Comparison of ENCODE assay signal across 11 mouse cellular contexts in the genomic region with DNA sequence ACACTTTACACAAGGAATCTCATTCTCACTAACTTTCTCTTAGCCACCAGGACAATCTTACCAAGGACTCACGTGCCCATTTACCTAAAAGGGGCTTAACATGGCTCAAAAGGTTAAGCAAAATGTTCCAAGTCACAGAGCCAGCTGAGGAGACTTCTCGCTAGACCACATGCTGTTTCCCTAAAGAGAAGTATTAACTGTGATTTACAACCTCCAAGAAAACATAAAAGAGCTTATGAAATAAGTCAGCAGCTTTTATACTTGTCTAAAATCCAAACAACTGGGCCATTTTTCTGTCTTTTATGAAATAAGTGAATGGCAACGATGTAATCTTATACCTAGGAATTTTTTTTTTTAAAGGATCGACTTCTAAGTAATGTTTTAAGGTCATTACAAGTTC.
DNase-seq lines count a peak whose midpoint lies in the region; ATAC-seq and TF ChIP-seq lines count a peak whose summit lies in the region.
"Had no signal": no experiment of that assay in that cellular context is flagged by ENCODE, and none has a peak within 500 bp of the region (broad histone marks: within the 10 kb centered on the region; RNA-seq: fewer than 3 reads in every experiment).

No protein-coding gene starts in this region.

- WGBS in embryonic facial prominence, embryonic 12.5 days: 9% methylated on average over 4 of the region's 4 CpGs
- WGBS in hindbrain, embryonic 10.5 days: 27% methylated on average over 4 of the region's 4 CpGs
- 19% methylated on average over 4 of the region's 4 CpGs for WGBS in midbrain, embryonic 13.5 days
- WGBS in liver, postnatal 0 days (ENCODE audit: insufficient replicate concordance): 41% methylated on average over 4 of the region's 4 CpGs

- in situ Hi-C loops in ES-E14 (cut with MboI; ENCODE audit: low sequenced_read_pairs in 2 of 2, unreplicated experiment in 2 of 2): no loop called here

- no peak overlapping the region for H3K9ac ChIP-seq in ES-E14 (ENCODE audit: insufficient read depth, low read depth, low read length, poor library complexity, severe bottlenecking)
- H3K9ac ChIP-seq in embryonic facial prominence, embryonic 12.5 days: no peak overlapping the region
- H3K9ac ChIP-seq in midbrain, embryonic 13.5 days (replicated peaks): no peak overlapping the region
- H3K9ac ChIP-seq in liver, postnatal 0 days (replicated peaks): no peak overlapping the region
- H3K9ac ChIP-seq: liver, embryonic 12.5 days; stomach, embryonic 15.5 days had no signal

- no peaks in the 10 kb centered on the region for H3K27me3 ChIP-seq in embryonic facial prominence, embryonic 12.5 days
- no peaks in the 10 kb centered on the region for H3K27me3 ChIP-seq in hindbrain, embryonic 10.5 days (ENCODE audit: insufficient read depth, poor library complexity, severe bottlenecking)
- no peaks in the 10 kb centered on the region for H3K27me3 ChIP-seq in midbrain, embryonic 13.5 days
- H3K27me3 ChIP-seq in liver, postnatal 0 days (ENCODE audit: insufficient read depth, low read length): no peaks in the 10 kb centered on the region
- H3K27me3 ChIP-seq: liver, embryonic 12.5 days; stomach, embryonic 15.5 days had no signal

- 0 out of 4 replicates have a peak overlapping the region, but pooled peaks of 1 of the 2 experiments have one; percentile 6 for H3K4me3 ChIP-seq in ES-E14 (ENCODE audit: insufficient read depth in 1 of 2, low read depth in 1 of 2, low read length in 2 of 2, poor library complexity in 1 of 2, severe bottlenecking in 1 of 2)
- no peak overlapping the region for H3K4me3 ChIP-seq in embryonic facial prominence, embryonic 12.5 days
- H3K4me3 ChIP-seq in hindbrain, embryonic 10.5 days: no peak overlapping the region
- no peak overlapping the region for H3K4me3 ChIP-seq in midbrain, embryonic 13.5 days (replicated peaks)
- H3K4me3 ChIP-seq in liver, postnatal 0 days (ENCODE audit: low read depth, low read length): no peak overlapping the region
- H3K4me3 ChIP-seq: liver, embryonic 12.5 days; stomach, embryonic 15.5 days had no signal

- TF ChIP-seq EP300 in liver, postnatal 0 days (IDR thresholded peaks at IDR 0.05; ENCODE audit: low read depth): no peak

- H3K4me2 ChIP-seq in embryonic facial prominence, embryonic 12.5 days (replicated peaks): no peak overlapping the region
- 0 out of 2 replicates have a peak overlapping the region, but pooled peaks have one; percentile 23 for H3K4me2 ChIP-seq in midbrain, embryonic 13.5 days (replicated peaks)
- no peak overlapping the region for H3K4me2 ChIP-seq in liver, postnatal 0 days (ENCODE audit: low read depth, low read length)
- H3K4me2 ChIP-seq: liver, embryonic 12.5 days; stomach, embryonic 15.5 days had no signal

- peaks cover 5% of the 10 kb centered on the region; the same call in 1 of the 2 replicates for H3K36me3 ChIP-seq in ES-E14 (ENCODE audit: control insufficient read depth, insufficient read depth, low read length, poor library complexity, severe bottlenecking)
- H3K36me3 ChIP-seq in embryonic facial prominence, embryonic 12.5 days: no peaks in the 10 kb centered on the region
- no peaks in the 10 kb centered on the region for H3K36me3 ChIP-seq in hindbrain, embryonic 10.5 days
- no peaks in the 10 kb centered on the region for H3K36me3 ChIP-seq in midbrain, embryonic 13.5 days
- H3K36me3 ChIP-seq in liver, postnatal 0 days (replicated peaks; ENCODE audit: insufficient read depth, low read length): no peaks in the 10 kb centered on the region
- H3K36me3 ChIP-seq: liver, embryonic 12.5 days; stomach, embryonic 15.5 days had no signal

- no peak for TF ChIP-seq CTCF in liver, postnatal 0 days (IDR thresholded peaks at IDR 0.05; ENCODE audit: low read depth)

- H3K9me3 ChIP-seq in ES-E14 (ENCODE audit: control insufficient read depth, insufficient read depth, low read depth, low read length): no peaks in the 10 kb centered on the region
- no peaks in the 10 kb centered on the region for H3K9me3 ChIP-seq in embryonic facial prominence, embryonic 12.5 days
- no peaks in the 10 kb centered on the region for H3K9me3 ChIP-seq in hindbrain, embryonic 10.5 days
- H3K9me3 ChIP-seq in midbrain, embryonic 13.5 days: no peaks in the 10 kb centered on the region
- H3K9me3 ChIP-seq in liver, postnatal 0 days (ENCODE audit: low read length): no peaks in the 10 kb centered on the region
- H3K9me3 ChIP-seq: liver, embryonic 12.5 days; stomach, embryonic 15.5 days had no signal

- ATAC-seq in embryonic facial prominence, embryonic 12.5 days (ENCODE audit: insufficient number of reproducible peaks, insufficient read depth, low FRiP score, low TSS enrichment): no peak
- ATAC-seq in midbrain, embryonic 13.5 days: no peak
- no peak for ATAC-seq in liver, postnatal 0 days
- ATAC-seq: liver, embryonic 12.5 days had no signal

- H3K27ac ChIP-seq in ES-E14 (ENCODE audit: insufficient read depth, low read depth, low read length, poor library complexity, severe bottlenecking): peak overlapping the region; percentile 82; the same call in 1 of the 2 replicates
- H3K27ac ChIP-seq in embryonic facial prominence, embryonic 12.5 days: peak overlapping the region; percentile 58
- H3K27ac ChIP-seq in hindbrain, embryonic 10.5 days: peak overlapping the region; percentile 84; the same call in 1 of the 2 replicates
- H3K27ac ChIP-seq in midbrain, embryonic 13.5 days: peak overlapping the region; percentile 88
- H3K27ac ChIP-seq in liver, postnatal 0 days (ENCODE audit: low read depth): no peak overlapping the region
- H3K27ac ChIP-seq: liver, embryonic 12.5 days; stomach, embryonic 15.5 days had no signal

- intact Hi-C loops in gastrocnemius, postnatal 14 days (cut with DNase I; ENCODE audit: low total_unique reads): no loop called here

- peaks cover 4 to 15% of the 10 kb centered on the region in 2 experiments for H3K4me1 ChIP-seq in ES-E14 (ENCODE audit: control insufficient read depth in 2 of 2, insufficient read depth in 2 of 2, low read length in 2 of 2, poor library complexity in 1 of 2)
- peaks cover 45% of the 10 kb centered on the region for H3K4me1 ChIP-seq in embryonic facial prominence, embryonic 12.5 days
- H3K4me1 ChIP-seq in hindbrain, embryonic 10.5 days (replicated peaks): peaks cover 52% of the 10 kb centered on the region
- peaks cover 54% of the 10 kb centered on the region for H3K4me1 ChIP-seq in midbrain, embryonic 13.5 days (replicated peaks)
- no peaks in the 10 kb centered on the region for H3K4me1 ChIP-seq in liver, postnatal 0 days (ENCODE audit: insufficient read depth)
- H3K4me1 ChIP-seq: liver, embryonic 12.5 days had no signal

- DNase-seq in ES-E14 (ENCODE audit: low read depth, low spot score): no peak
- no peak for DNase-seq in hindbrain, embryonic 10.5 days (ENCODE audit: low spot score)
- no peak for DNase-seq in lung, adult 18-20 months
- DNase-seq in gastrocnemius, postnatal 14 days: no peak
- no peak for DNase-seq in liver, postnatal 0 days
- DNase-seq: adrenal gland, postnatal 25 days; cerebellum, postnatal 36 days had no signal

TF ChIP-seq in ES-E14, 5 proteins besides CTCF, POLR2A, EP300 and RAD21:
- no peak for TF ChIP-seq ZNF384 (IDR thresholded peaks at IDR 0.05; ENCODE audit: low read depth, low read length)
